Mouse (Mus musculus): ENCODE results near the gene Tmx2. TPM values are rescaled to one million over a fixed set of nuclear protein-coding genes. Genes with fewer than 3 reads are reported as not detected.

Tmx2 gene
- polyA plus RNA-seq (2015; fragmentation: Illumina TruSeq; extraction: RNeasy Lipid Tissue Mini Kit (QIAGEN cat#74804); ENCODE audit: low read depth, low replicate concordance) = 415 TPM

GRCm38 (mm10) chr2:84679016-84679415, at the start of gene Tmx2:
Tmx2 (minus strand) TSS chr2:84679140.

GRCm38 (mm10) chr2:84727172-84727858, 48.4 kb upstream of the Tmx2 start, which contains the start of gene Clp1:
Clp1 (minus strand) TSS chr2:84727350.

GRCm38 (mm10) chr2:84714811-84715561, 36.0 kb upstream of the Tmx2 start, which contains the start of gene Zdhhc5:
Zdhhc5 (minus strand) TSS chr2:84715180.

GRCm38 (mm10) chr2:84677968-84678880, 716 bp downstream of the Tmx2 start, which contains the start of the genes Gm28635 and Med19:
Gm28635 (minus strand) TSS chr2:84678041.
Med19 (plus strand) TSS chr2:84678402.

GRCm38 (mm10) chr2:84670569-84670933, 8.4 kb downstream of the Tmx2 start, which contains the start of gene Selenoh:
Selenoh (minus strand) TSS chr2:84670770.

GRCm38 (mm10) chr2:84658806-84659205, 20.1 kb downstream of the Tmx2 start, which contains the start of gene Btbd18:
Btbd18 (plus strand) TSS chr2:84659079.

GRCm38 (mm10) chr2:84650464-84651195, 28.3 kb downstream of the Tmx2 start, which contains the start of gene Ctnnd1:
Ctnnd1 (minus strand) TSS chr2:84650765.

Other genes with a start within 250 kb of the Tmx2 start
- gene Tfpi, start 202.4 kb downstream of the Tmx2 start, polyA plus RNA-seq (2015; fragmentation: Illumina TruSeq; extraction: RNeasy Lipid Tissue Mini Kit (QIAGEN cat#74804); ENCODE audit: low read depth, low replicate concordance) = 4.7 TPM
- 42.0 TPM for gene Ctnnd1, start 28.4 kb downstream of the Tmx2 start, polyA plus RNA-seq (2015; fragmentation: Illumina TruSeq; extraction: RNeasy Lipid Tissue Mini Kit (QIAGEN cat#74804); ENCODE audit: low read depth, low replicate concordance)
- not detected for gene Btbd18, start 20.1 kb downstream of the Tmx2 start, polyA plus RNA-seq (2015; fragmentation: Illumina TruSeq; extraction: RNeasy Lipid Tissue Mini Kit (QIAGEN cat#74804); ENCODE audit: low read depth, low replicate concordance)
- 53.2 TPM for gene Selenoh, start 8.4 kb downstream of the Tmx2 start, polyA plus RNA-seq (2015; fragmentation: Illumina TruSeq; extraction: RNeasy Lipid Tissue Mini Kit (QIAGEN cat#74804); ENCODE audit: low read depth, low replicate concordance)
- not detected for gene Gm28635, start 1.1 kb downstream of the Tmx2 start, polyA plus RNA-seq (2015; fragmentation: Illumina TruSeq; extraction: RNeasy Lipid Tissue Mini Kit (QIAGEN cat#74804); ENCODE audit: low read depth, low replicate concordance)
- gene Med19, start 738 bp downstream of the Tmx2 start, polyA plus RNA-seq (2015; fragmentation: Illumina TruSeq; extraction: RNeasy Lipid Tissue Mini Kit (QIAGEN cat#74804); ENCODE audit: low read depth, low replicate concordance) = 42.9 TPM
- gene Zdhhc5, start 36.0 kb upstream of the Tmx2 start, polyA plus RNA-seq (2015; fragmentation: Illumina TruSeq; extraction: RNeasy Lipid Tissue Mini Kit (QIAGEN cat#74804); ENCODE audit: low read depth, low replicate concordance) = 32.1 TPM
- 10.1 TPM for gene Clp1, start 48.2 kb upstream of the Tmx2 start, polyA plus RNA-seq (2015; fragmentation: Illumina TruSeq; extraction: RNeasy Lipid Tissue Mini Kit (QIAGEN cat#74804); ENCODE audit: low read depth, low replicate concordance)
- gene Ypel4, start 54.9 kb upstream of the Tmx2 start, polyA plus RNA-seq (2015; fragmentation: Illumina TruSeq; extraction: RNeasy Lipid Tissue Mini Kit (QIAGEN cat#74804); ENCODE audit: low read depth, low replicate concordance) = 87.0 TPM
- gene Gm19426, start 64.5 kb upstream of the Tmx2 start, polyA plus RNA-seq (2015; fragmentation: Illumina TruSeq; extraction: RNeasy Lipid Tissue Mini Kit (QIAGEN cat#74804); ENCODE audit: low read depth, low replicate concordance) = 0.74 TPM
- 9.7 TPM for gene Serping1, start 96.3 kb upstream of the Tmx2 start, polyA plus RNA-seq (2015; fragmentation: Illumina TruSeq; extraction: RNeasy Lipid Tissue Mini Kit (QIAGEN cat#74804); ENCODE audit: low read depth, low replicate concordance)
- gene Ube2l6, start 119.7 kb upstream of the Tmx2 start, polyA plus RNA-seq (2015; fragmentation: Illumina TruSeq; extraction: RNeasy Lipid Tissue Mini Kit (QIAGEN cat#74804); ENCODE audit: low read depth, low replicate concordance) = 10.6 TPM
- gene Smtnl1, start 143.5 kb upstream of the Tmx2 start, polyA plus RNA-seq (2015; fragmentation: Illumina TruSeq; extraction: RNeasy Lipid Tissue Mini Kit (QIAGEN cat#74804); ENCODE audit: low read depth, low replicate concordance) = not detected
- gene Timm10, start 147.9 kb upstream of the Tmx2 start, polyA plus RNA-seq (2015; fragmentation: Illumina TruSeq; extraction: RNeasy Lipid Tissue Mini Kit (QIAGEN cat#74804); ENCODE audit: low read depth, low replicate concordance) = 96.8 TPM
- not detected for gene Slc43a1, start 159.7 kb upstream of the Tmx2 start, polyA plus RNA-seq (2015; fragmentation: Illumina TruSeq; extraction: RNeasy Lipid Tissue Mini Kit (QIAGEN cat#74804); ENCODE audit: low read depth, low replicate concordance)
- gene Rtn4rl2, start 207.6 kb upstream of the Tmx2 start, polyA plus RNA-seq (2015; fragmentation: Illumina TruSeq; extraction: RNeasy Lipid Tissue Mini Kit (QIAGEN cat#74804); ENCODE audit: low read depth, low replicate concordance) = 36.4 TPM